Mouse (Mus musculus): ENCODE measurements at regions not wholly inside any gene's neighbourhood (a gene's known extent, or its start where the extent isn't known, plus 50 kb on each side); places are given as distances from the start of the nearest gene placed in this dataset.
"Not testable (repeated sequence)": the region's sequence is repeated elsewhere in the genome, so short reads cannot be mapped to it uniquely, and the experiment has no call there.

- H3K9ac ChIP-seq (ENCODE audit: low read depth, low read length): no peak overlapping the region
- no peak for DNase-seq (ENCODE audit: low spot score)
- WGBS: 65% methylated on average over 4 of the region's 4 CpGs
Observed at GRCm38 (mm10) chr10:15046285-15046684, 328.3 kb upstream of the Gje1 start.

GRCm38 (mm10) chr10:15037571-15037970 is 319.6 kb upstream of the Gje1 start:
- Histone ChIP-seq H3K9me3 (ENCODE audit: control insufficient read depth, low read length) (no peaks in the 10 kb centered on the region), H3K27ac (ENCODE audit: low read depth, low read length) (no peak overlapping the region), H3K27me3 (ENCODE audit: control insufficient read depth, insufficient read depth, low read length) (no peaks in the 10 kb centered on the region), H3K4me3 (ENCODE audit: low read depth, low read length) (no peak overlapping the region), H3K9ac (ENCODE audit: low read depth, low read length) (no peak overlapping the region), H3K4me1 (replicated peaks; ENCODE audit: control insufficient read depth, insufficient read depth, low read length) (no peaks in the 10 kb centered on the region), H3K4me2 (replicated peaks; ENCODE audit: low read depth, low read length) (no peak overlapping the region), H3K36me3 (ENCODE audit: control insufficient read depth, insufficient read depth, low read length) (no peaks in the 10 kb centered on the region)
- DNase-seq (ENCODE audit: low spot score) (no peak), ATAC-seq (ENCODE audit: low FRiP score) (no peak)
- WGBS: 85% methylated on average over 3 of the region's 3 CpGs

More at GRCm38 (mm10) chr10:15046285-15046684, 328.3 kb upstream of the Gje1 start:
- ATAC-seq (ENCODE audit: low FRiP score): no peak
- Histone ChIP-seq H3K27me3 (ENCODE audit: control insufficient read depth, insufficient read depth, low read length) (no peaks in the 10 kb centered on the region), H3K36me3 (ENCODE audit: control insufficient read depth, insufficient read depth, low read length) (no peaks in the 10 kb centered on the region), H3K4me1 (replicated peaks; ENCODE audit: control insufficient read depth, insufficient read depth, low read length) (no peaks in the 10 kb centered on the region), H3K9me3 (ENCODE audit: control insufficient read depth, low read length) (no peaks in the 10 kb centered on the region), H3K27ac (ENCODE audit: low read depth, low read length) (no peak overlapping the region), H3K4me3 (ENCODE audit: low read depth, low read length) (no peak overlapping the region), H3K4me2 (replicated peaks; ENCODE audit: low read depth, low read length) (no peak overlapping the region)

DNA sequence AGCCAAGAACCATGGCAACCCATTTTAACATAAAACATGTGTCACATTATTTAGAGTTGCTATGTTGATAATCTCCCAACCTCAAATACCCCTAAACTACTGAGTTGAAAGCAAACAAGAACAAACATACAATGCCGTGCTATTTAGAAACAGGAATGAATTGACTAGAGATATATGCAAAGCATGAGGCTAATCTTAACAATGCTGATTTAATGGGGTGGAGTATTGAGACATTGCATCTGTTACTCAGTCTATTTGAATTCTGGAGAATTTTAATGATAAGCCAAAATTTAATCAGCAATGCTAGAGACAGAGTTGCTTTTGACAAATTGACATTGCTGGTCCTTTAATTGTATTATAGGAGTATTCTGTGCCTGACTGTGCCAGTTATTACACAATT is 313.5 kb upstream of the Gje1 start:
- Histone ChIP-seq H3K4me3 (ENCODE audit: low read depth, low read length) (no peak overlapping the region), H3K36me3 (ENCODE audit: control insufficient read depth, insufficient read depth, low read length) (no peaks in the 10 kb centered on the region), H3K9me3 (ENCODE audit: control insufficient read depth, low read length) (no peaks in the 10 kb centered on the region), H3K4me1 (replicated peaks; ENCODE audit: control insufficient read depth, insufficient read depth, low read length) (no peaks in the 10 kb centered on the region), H3K27me3 (ENCODE audit: control insufficient read depth, insufficient read depth, low read length) (no peaks in the 10 kb centered on the region), H3K4me2 (replicated peaks; ENCODE audit: low read depth, low read length) (no peak overlapping the region), H3K27ac (ENCODE audit: low read depth, low read length) (no peak overlapping the region), H3K9ac (ENCODE audit: low read depth, low read length) (no peak overlapping the region)
- DNase-seq (ENCODE audit: low spot score) (no peak), ATAC-seq (ENCODE audit: low FRiP score) (no peak)
- WGBS: 86% methylated on average over 1 of the region's 1 CpGs

- Histone ChIP-seq H3K27ac (ENCODE audit: low read depth, low read length) (no peak overlapping the region), H3K4me2 (replicated peaks; ENCODE audit: low read depth, low read length) (no peak overlapping the region), H3K4me3 (ENCODE audit: low read depth, low read length) (no peak overlapping the region), H3K9ac (ENCODE audit: low read depth, low read length) (no peak overlapping the region), H3K9me3 (ENCODE audit: control insufficient read depth, low read length) (no peaks in the 10 kb centered on the region), H3K27me3 (ENCODE audit: control insufficient read depth, insufficient read depth, low read length) (no peaks in the 10 kb centered on the region), H3K4me1 (replicated peaks; ENCODE audit: control insufficient read depth, insufficient read depth, low read length) (no peaks in the 10 kb centered on the region), H3K36me3 (ENCODE audit: control insufficient read depth, insufficient read depth, low read length) (no peaks in the 10 kb centered on the region)
- no peak for DNase-seq (ENCODE audit: low spot score)
- ATAC-seq (ENCODE audit: low FRiP score): no peak
Observed at GRCm38 (mm10) chr10:15029151-15029550, 311.1 kb upstream of the Gje1 start.

DNA sequence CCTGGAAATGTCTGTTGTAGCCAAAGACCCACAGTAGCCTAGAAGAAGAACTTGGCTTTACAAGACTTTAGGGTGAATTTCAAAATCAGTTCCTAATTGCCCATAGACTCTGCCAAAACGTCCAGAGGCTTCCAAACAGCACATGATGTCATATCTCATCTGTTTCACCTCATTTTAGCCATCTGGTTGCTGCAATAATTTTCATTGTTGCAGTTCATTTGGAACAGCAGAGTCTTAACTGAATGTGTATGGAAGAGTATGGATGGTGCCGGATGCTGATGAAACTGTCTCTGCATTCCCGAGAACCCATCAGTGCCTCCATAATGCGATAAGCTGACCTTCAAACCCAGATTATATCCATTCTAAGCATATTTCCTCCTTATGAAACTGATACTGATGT is 295.9 kb upstream of the Gje1 start:
- Histone ChIP-seq H3K9me3 (ENCODE audit: control insufficient read depth, low read length) (no peaks in the 10 kb centered on the region), H3K4me2 (replicated peaks; ENCODE audit: low read depth, low read length) (no peak overlapping the region), H3K4me1 (replicated peaks; ENCODE audit: control insufficient read depth, insufficient read depth, low read length) (no peaks in the 10 kb centered on the region), H3K36me3 (ENCODE audit: control insufficient read depth, insufficient read depth, low read length) (no peaks in the 10 kb centered on the region), H3K4me3 (ENCODE audit: low read depth, low read length) (no peak overlapping the region), H3K27ac (ENCODE audit: low read depth, low read length) (no peak overlapping the region), H3K27me3 (ENCODE audit: control insufficient read depth, insufficient read depth, low read length) (no peaks in the 10 kb centered on the region), H3K9ac (ENCODE audit: low read depth, low read length) (no peak overlapping the region)
- 87% methylated on average over 4 of the region's 4 CpGs for WGBS
- no peak for DNase-seq (ENCODE audit: low spot score)
- no peak for ATAC-seq (ENCODE audit: low FRiP score)

GRCm38 (mm10) chr10:14996374-14996773 is 278.4 kb upstream of the Gje1 start:
- Histone ChIP-seq H3K4me3 (ENCODE audit: low read depth, low read length) (no peak overlapping the region), H3K27ac (ENCODE audit: low read depth, low read length) (no peak overlapping the region), H3K4me1 (replicated peaks; ENCODE audit: control insufficient read depth, insufficient read depth, low read length) (no peaks in the 10 kb centered on the region), H3K4me2 (replicated peaks; ENCODE audit: low read depth, low read length) (no peak overlapping the region), H3K27me3 (ENCODE audit: control insufficient read depth, insufficient read depth, low read length) (no peaks in the 10 kb centered on the region), H3K9ac (ENCODE audit: low read depth, low read length) (no peak overlapping the region), H3K36me3 (ENCODE audit: control insufficient read depth, insufficient read depth, low read length) (no peaks in the 10 kb centered on the region), H3K9me3 (ENCODE audit: control insufficient read depth, low read length) (no peaks in the 10 kb centered on the region)
- WGBS: 93% methylated on average over 2 of the region's 2 CpGs
- DNase-seq (ENCODE audit: low spot score): no peak
- no peak for ATAC-seq (ENCODE audit: low FRiP score)

DNA sequence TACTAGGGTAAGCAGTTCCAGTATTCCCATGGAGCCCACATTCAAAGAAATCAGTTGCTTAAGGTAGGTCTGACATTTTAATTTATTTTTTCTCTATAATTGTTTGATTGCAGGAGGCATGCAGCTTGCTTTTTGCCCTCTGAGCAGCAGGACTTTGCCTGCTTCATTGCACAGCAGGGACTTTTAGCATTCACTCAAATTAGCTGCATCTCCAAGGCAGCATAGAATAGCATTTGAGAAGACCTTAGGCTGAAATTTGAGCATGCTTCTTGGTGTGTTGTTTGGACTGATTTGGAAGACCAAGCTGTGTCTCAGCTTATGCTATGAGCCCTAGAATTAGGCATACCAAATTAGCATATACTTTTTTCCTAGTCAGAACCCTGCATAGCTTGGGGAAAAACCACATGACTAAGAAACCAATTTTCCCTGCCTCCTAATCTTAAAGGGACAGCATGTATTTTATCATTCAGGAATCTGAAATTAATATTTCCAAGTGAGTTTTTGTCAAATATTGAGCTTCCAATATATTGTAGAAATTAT is 271.7 kb upstream of the Gje1 start:
- Histone ChIP-seq H3K36me3 (ENCODE audit: control insufficient read depth, insufficient read depth, low read length) (no peaks in the 10 kb centered on the region), H3K4me2 (replicated peaks; ENCODE audit: low read depth, low read length) (no peak overlapping the region), H3K27me3 (ENCODE audit: control insufficient read depth, insufficient read depth, low read length) (no peaks in the 10 kb centered on the region), H3K4me3 (ENCODE audit: low read depth, low read length) (no peak overlapping the region), H3K4me1 (replicated peaks; ENCODE audit: control insufficient read depth, insufficient read depth, low read length) (no peaks in the 10 kb centered on the region), H3K9ac (ENCODE audit: low read depth, low read length) (no peak overlapping the region), H3K9me3 (ENCODE audit: control insufficient read depth, low read length) (no peaks in the 10 kb centered on the region), H3K27ac (ENCODE audit: low read depth, low read length) (no peak overlapping the region)
- DNase-seq (ENCODE audit: low spot score) (no peak), ATAC-seq (ENCODE audit: low FRiP score) (0 out of 2 replicates have a peak, but pooled peaks have one; percentile 55)

GRCm38 (mm10) chr10:14986566-14986965 is 268.6 kb upstream of the Gje1 start:
- not testable (repeated sequence) for H3K4me1 ChIP-seq (replicated peaks; ENCODE audit: control insufficient read depth, insufficient read depth, low read length); H3K27me3 ChIP-seq (ENCODE audit: control insufficient read depth, insufficient read depth, low read length); ATAC-seq (ENCODE audit: low FRiP score); DNase-seq (ENCODE audit: low spot score); H3K36me3 ChIP-seq (ENCODE audit: control insufficient read depth, insufficient read depth, low read length); H3K4me2 ChIP-seq (replicated peaks; ENCODE audit: low read depth, low read length); H3K9ac ChIP-seq (ENCODE audit: low read depth, low read length); H3K9me3 ChIP-seq (ENCODE audit: control insufficient read depth, low read length); H3K27ac ChIP-seq (ENCODE audit: low read depth, low read length); H3K4me3 ChIP-seq (ENCODE audit: low read depth, low read length)
- 63% methylated on average over 2 of the region's 2 CpGs for WGBS

DNA sequence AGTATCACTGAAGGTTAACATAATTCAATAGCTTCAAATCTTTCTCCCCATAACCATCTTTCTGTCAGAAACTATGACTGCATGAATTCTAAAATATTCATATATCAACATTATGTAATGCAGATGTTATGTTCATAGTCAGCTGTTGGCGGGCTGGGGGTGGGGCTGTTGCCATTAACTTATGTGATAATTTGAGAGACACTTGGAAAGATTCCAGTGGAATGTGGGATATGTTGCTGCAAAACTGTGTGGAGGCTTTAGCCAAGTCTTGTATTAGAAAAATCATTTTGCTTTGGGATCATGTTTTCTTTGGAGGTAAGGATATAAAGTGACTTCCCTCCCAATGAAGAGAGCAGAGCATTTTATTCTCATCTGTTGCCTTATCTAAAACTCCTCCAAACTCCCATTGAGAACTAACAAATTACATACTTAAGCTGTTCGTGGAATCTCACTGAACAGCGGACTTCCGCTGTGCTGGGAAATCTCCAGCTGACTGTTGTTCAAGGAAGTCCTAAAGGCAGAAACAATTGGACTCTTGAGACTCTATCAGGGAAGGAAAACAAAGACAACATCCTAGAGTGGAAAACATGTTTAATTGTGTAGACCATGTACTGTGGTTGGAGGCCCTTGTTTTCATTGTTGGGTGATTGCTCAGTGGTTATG is 260.2 kb upstream of the Gje1 start:
- H3K27ac ChIP-seq (ENCODE audit: low read depth, low read length): no peak overlapping the region
- H3K9ac ChIP-seq (ENCODE audit: low read depth, low read length): no peak overlapping the region
- H3K4me2 ChIP-seq (replicated peaks; ENCODE audit: low read depth, low read length): no peak overlapping the region
- no peak for ATAC-seq (ENCODE audit: low FRiP score)
- no peak overlapping the region for H3K4me3 ChIP-seq (ENCODE audit: low read depth, low read length)
- H3K36me3 ChIP-seq (ENCODE audit: control insufficient read depth, insufficient read depth, low read length): no peaks in the 10 kb centered on the region
- DNase-seq (ENCODE audit: low spot score): no peak
- H3K27me3 ChIP-seq (ENCODE audit: control insufficient read depth, insufficient read depth, low read length): no peaks in the 10 kb centered on the region
- H3K4me1 ChIP-seq (replicated peaks; ENCODE audit: control insufficient read depth, insufficient read depth, low read length): no peaks in the 10 kb centered on the region
- no peaks in the 10 kb centered on the region for H3K9me3 ChIP-seq (ENCODE audit: control insufficient read depth, low read length)
- 59% methylated on average over 4 of the region's 4 CpGs for WGBS
